Mouse (Mus musculus) ES-Bruce4 (cell line): ENCODE measurements around the gene Nrn1. TPM values are rescaled to one million over a fixed set of nuclear protein-coding genes. Genes with fewer than 3 reads are reported as not detected.
A peak's percentile ranks its signal among the peaks of the same experiment; 100 is the strongest.

ENCODE experiments used
- H3K27ac ChIP-seq: 2 replicates; pipeline ENCODE4 v1.5.1; 2012; ENCODE audit warnings: low read length, inconsistent platforms; ENCODE audit not compliant: insufficient read depth
- H3K27me3 ChIP-seq: 2 replicates; pipeline ENCODE4 v1.6.1; 2012; ENCODE audit warnings: mild to moderate bottlenecking, low read length, inconsistent platforms; ENCODE audit not compliant: control insufficient read depth, poor library complexity, insufficient read depth, severe bottlenecking
- H3K36me3 ChIP-seq: 2 replicates; pipeline ENCODE4 v1.6.1; 2012; ENCODE audit warnings: inconsistent platforms, mild to moderate bottlenecking, low read length, moderate library complexity; ENCODE audit not compliant: control insufficient read depth, poor library complexity, insufficient read depth, severe bottlenecking
- H3K4me1 ChIP-seq: one replicate; pipeline ENCODE4 v1.8.1; 2011; ENCODE audit warnings: low read length; ENCODE audit not compliant: control insufficient read depth, insufficient read depth
- H3K4me3 ChIP-seq: 2 replicates; pipeline ENCODE4 v1.5.1; 2011; ENCODE audit warnings: low read depth, mild to moderate bottlenecking, low read length
- H3K9ac ChIP-seq: 2 replicates; pipeline ENCODE4 v1.6.1; 2012; ENCODE audit warnings: low read depth, mild to moderate bottlenecking, inconsistent platforms; ENCODE audit not compliant: poor library complexity, severe bottlenecking
- H3K9me3 ChIP-seq: replicated peaks from 2 replicates; pipeline ENCODE4 v1.6.1; 2012; ENCODE audit warnings: mild to moderate bottlenecking, low read length, inconsistent platforms; ENCODE audit not compliant: control insufficient read depth, poor library complexity, insufficient read depth, severe bottlenecking
- CTCF ChIP-seq: IDR thresholded peaks from one replicate; pipeline ENCODE4 v1.8.1; 2011; ENCODE audit warnings: low read depth, low read length
- EP300 ChIP-seq: IDR thresholded peaks from 2 replicates; pipeline ENCODE4 v1.6.1; 2011; ENCODE audit warnings: low read depth, low read length; ENCODE audit not compliant: insufficient read depth
- POLR2A ChIP-seq: IDR thresholded peaks from one replicate; pipeline ENCODE4 v1.8.1; 2011; ENCODE audit warnings: low read length; ENCODE audit not compliant: insufficient read depth
- polyA plus RNA-seq: library from polyadenylated mRNA; stranded (reverse); fragments of >200 nt; gene quantifications from 2 replicates; pipeline ENCODE4 v1.2.4, GENCODE M21; 2011; ENCODE audit warnings: low read depth; ENCODE audit not compliant: missing spikeins, insufficient read depth, insufficient read length

The Nrn1 gene
- polyA plus RNA-seq, 1 experiment, result 1.9 TPM

DNA sequence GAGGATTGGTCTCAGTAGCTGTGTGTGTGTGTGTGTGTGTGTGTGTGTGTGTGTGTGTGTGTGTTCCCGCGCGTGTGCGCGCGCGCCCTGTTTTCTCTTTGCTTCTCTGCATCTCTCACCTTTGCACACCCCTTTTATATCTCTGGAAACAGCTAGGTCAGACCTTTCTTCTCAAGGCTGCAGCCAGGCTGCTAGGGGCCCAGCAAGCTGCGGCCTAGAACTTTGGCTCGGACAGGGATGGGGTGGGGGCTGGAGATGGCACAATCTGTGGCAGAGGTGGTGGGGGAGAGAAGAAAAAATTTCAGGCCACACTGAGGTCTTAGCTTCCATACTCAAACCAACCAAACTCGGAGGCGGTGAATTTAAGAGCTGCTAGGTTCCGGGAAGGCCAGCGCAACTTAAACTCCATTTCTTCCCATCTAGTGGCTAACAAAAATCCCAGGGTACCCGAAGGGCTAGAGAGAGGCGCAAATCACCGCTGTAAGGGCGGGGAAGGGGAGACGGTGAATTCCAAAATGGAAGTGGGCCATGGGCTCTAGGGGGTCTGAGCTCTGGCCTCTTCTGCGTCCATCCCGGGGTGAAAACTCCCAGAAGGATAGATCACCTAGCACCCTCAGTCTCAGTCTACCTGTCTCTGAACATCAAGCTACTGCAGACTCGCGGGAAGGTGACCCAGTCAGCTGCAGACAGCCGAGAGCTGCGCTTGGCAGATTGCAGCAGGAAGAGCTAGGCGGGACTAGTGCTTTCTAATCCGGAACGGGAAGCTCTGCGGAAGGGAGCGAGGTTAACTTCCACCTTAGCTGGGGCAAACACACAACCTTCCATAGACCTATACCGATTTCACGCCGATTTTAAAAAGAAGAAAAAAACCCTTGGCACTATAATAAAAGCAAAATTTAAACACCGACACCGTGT is 3.7 kb downstream of the Nrn1 start:
- no peak overlapping the region for H3K9ac ChIP-seq
- H3K4me3 ChIP-seq, result peak overlapping the region; percentile 7; the same call in 1 of the 2 replicates
- H3K27me3 ChIP-seq, result peaks cover 48% of the 10 kb centered on the region
- H3K36me3 ChIP-seq, result no peaks in the 10 kb centered on the region
- H3K27ac ChIP-seq, result no peak overlapping the region
- no peaks in the 10 kb centered on the region for H3K9me3 ChIP-seq
- TF ChIP-seq EP300 (no peak), CTCF (no peak), POLR2A (no peak)
- H3K4me1 ChIP-seq, result no peaks in the 10 kb centered on the region

GRCm38 (mm10) chr13:36730341-36730761 is 4.6 kb downstream of the Nrn1 start:
- TF ChIP-seq CTCF (no peak), POLR2A (no peak), EP300 (no peak)
- H3K9me3 ChIP-seq, result no peaks in the 10 kb centered on the region
- H3K27ac ChIP-seq, result no peak overlapping the region
- H3K4me1 ChIP-seq, result no peaks in the 10 kb centered on the region
- H3K27me3 ChIP-seq, result peaks cover 54% of the 10 kb centered on the region
- H3K36me3 ChIP-seq, result no peaks in the 10 kb centered on the region
- no peak overlapping the region for H3K4me3 ChIP-seq
- H3K9ac ChIP-seq, result no peak overlapping the region

GRCm38 (mm10) chr13:36729731-36730340 is 5.1 kb downstream of the Nrn1 start:
- H3K36me3 ChIP-seq, result no peaks in the 10 kb centered on the region
- no peak overlapping the region for H3K9ac ChIP-seq
- no peaks in the 10 kb centered on the region for H3K4me1 ChIP-seq
- no peak overlapping the region for H3K27ac ChIP-seq
- no peaks in the 10 kb centered on the region for H3K9me3 ChIP-seq
- peaks cover 54% of the 10 kb centered on the region for H3K27me3 ChIP-seq
- no peak for TF ChIP-seq EP300
- TF ChIP-seq POLR2A, result no peak
- TF ChIP-seq CTCF, result no peak
- H3K4me3 ChIP-seq, result no peak overlapping the region

- H3K27me3 ChIP-seq, result peaks cover 53% of the 10 kb centered on the region
- TF ChIP-seq EP300 (no peak), POLR2A (no peak), CTCF (no peak)
- H3K36me3 ChIP-seq, result no peaks in the 10 kb centered on the region
- no peaks in the 10 kb centered on the region for H3K4me1 ChIP-seq
- no peak overlapping the region for H3K4me3 ChIP-seq
- no peaks in the 10 kb centered on the region for H3K9me3 ChIP-seq
- no peak overlapping the region for H3K27ac ChIP-seq
- no peak overlapping the region for H3K9ac ChIP-seq
Measured at GRCm38 (mm10) chr13:36728509-36728908, 6.4 kb downstream of the Nrn1 start.

- TF ChIP-seq POLR2A, result no peak
- TF ChIP-seq EP300, result no peak
- no peak for TF ChIP-seq CTCF
- peaks cover 55% of the 10 kb centered on the region for H3K27me3 ChIP-seq
- H3K4me3 ChIP-seq, result peak overlapping the region; percentile 60
- H3K4me1 ChIP-seq, result no peaks in the 10 kb centered on the region
- H3K36me3 ChIP-seq, result no peaks in the 10 kb centered on the region
- no peaks in the 10 kb centered on the region for H3K9me3 ChIP-seq
- H3K9ac ChIP-seq, result no peak overlapping the region
- no peak overlapping the region for H3K27ac ChIP-seq
Measured at GRCm38 (mm10) chr13:36727779-36728470, 7.0 kb downstream of the Nrn1 start.
